Mouse (Mus musculus) midbrain, embryonic 15.5 days (tissue): Measurements from ENCODE around the gene Ier5. TPM values are rescaled to one million over a fixed set of nuclear protein-coding genes. Genes with fewer than 3 reads are reported as not detected.

Experiments used
- ATAC-seq: fragments of 200-750 bp; cut with Nextera tagmentation; replicated peaks from 2 replicates; pipeline ENCODE4 v1.8.0; 2017; ENCODE audit warnings: moderate TSS enrichment
- H3K27ac ChIP-seq: fragments of 300-500 bp; sonication (generic); 2 replicates; pipeline ENCODE4 v1.5.1; 2015; ENCODE audit warnings: mild to moderate bottlenecking, inconsistent platforms
- H3K27me3 ChIP-seq: fragments of 300-500 bp; sonication (generic); replicated peaks from 2 replicates; pipeline ENCODE4 v1.6.1; 2015; ENCODE audit warnings: inconsistent platforms
- H3K36me3 ChIP-seq: fragments of 300-500 bp; sonication (generic); replicated peaks from 2 replicates; pipeline ENCODE4 v1.6.1; 2015; ENCODE audit warnings: inconsistent platforms
- H3K4me1 ChIP-seq: fragments of 300-500 bp; sonication (generic); 2 replicates; pipeline ENCODE4 v1.6.1; 2015; ENCODE audit warnings: inconsistent platforms
- H3K4me2 ChIP-seq: fragments of 300-500 bp; sonication (generic); 2 replicates; pipeline ENCODE4 v1.6.1; 2015; ENCODE audit warnings: inconsistent platforms, mild to moderate bottlenecking, moderate library complexity
- H3K4me3 ChIP-seq: fragments of 300-500 bp; sonication (generic); 2 replicates; pipeline ENCODE4 v1.5.1; 2015; ENCODE audit warnings: mild to moderate bottlenecking, inconsistent platforms
- H3K9ac ChIP-seq: fragments of 300-500 bp; sonication (generic); 2 replicates; pipeline ENCODE4 v1.6.1; 2015; ENCODE audit warnings: mild to moderate bottlenecking, inconsistent platforms
- H3K9me3 ChIP-seq: fragments of 300-500 bp; sonication (generic); 2 replicates; pipeline ENCODE4 v1.6.1; 2016; ENCODE audit warnings: inconsistent platforms
- WGBS: fragments of 180-500 bp; shearing (Covaris S2); methylation state at CpG from one replicate; pipeline ENCODE4 v1.1.7; 2015; ENCODE audit warnings: mixed read lengths; 5-methylcytosine and 5-hydroxymethylcytosine counted together
- polyA plus RNA-seq: library from polyadenylated mRNA; unstranded; fragments of >200 nt; fragmentation: Nextera tagmentation; extraction: Ambion mirVana; gene quantifications from 2 replicates; pipeline ENCODE4 v1.2.1, GENCODE M21; 2015

Ier5 gene
- polyA plus RNA-seq, 1 experiment from 2014 or later = 7.2 TPM

DNA sequence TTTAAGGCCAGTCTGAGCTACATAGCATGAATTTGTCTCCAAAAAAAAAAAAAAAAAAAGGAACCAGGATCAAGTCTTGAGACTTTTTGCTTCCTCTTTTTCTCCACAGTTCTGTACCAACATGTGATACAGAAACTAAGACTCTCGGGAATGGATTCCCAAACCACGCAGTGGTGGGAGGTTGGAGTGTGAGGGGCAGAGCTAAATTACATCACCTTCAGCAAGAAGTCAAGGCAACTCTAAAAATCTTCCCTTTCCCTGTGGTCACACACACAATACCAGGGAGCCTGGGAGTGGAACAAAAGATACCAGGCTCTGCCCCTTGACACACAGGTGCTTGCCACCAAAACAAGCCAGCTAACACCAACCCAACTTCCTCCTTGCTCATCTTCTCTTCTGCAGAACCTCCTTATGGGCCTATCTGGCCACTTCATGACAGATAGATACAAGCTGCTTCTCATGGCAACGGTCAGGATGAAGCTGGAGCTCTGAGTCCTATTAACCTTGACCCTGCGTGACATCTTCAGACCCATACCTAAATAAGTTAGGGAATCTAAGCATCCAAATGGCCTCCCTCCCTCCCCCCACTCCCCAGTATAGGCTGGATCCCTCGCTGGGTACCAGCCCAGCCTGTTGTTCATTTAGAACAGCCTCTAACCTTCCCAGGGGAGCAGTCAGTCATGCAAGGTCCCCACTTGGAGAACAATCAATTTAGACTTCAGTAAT is 28.7 kb downstream of the Ier5 start:
- no peak for ATAC-seq
- H3K27me3 ChIP-seq = no peaks in the 10 kb centered on the region
- H3K27ac ChIP-seq = no peak overlapping the region
- WGBS = 54% methylated on average over 5 of the region's 5 CpGs
- H3K36me3 ChIP-seq = no peaks in the 10 kb centered on the region
- H3K9me3 ChIP-seq = no peaks in the 10 kb centered on the region
- no peak overlapping the region for H3K4me3 ChIP-seq
- H3K9ac ChIP-seq = no peak overlapping the region
- peaks cover 23% of the 10 kb centered on the region for H3K4me1 ChIP-seq
- H3K4me2 ChIP-seq = no peak overlapping the region

DNA sequence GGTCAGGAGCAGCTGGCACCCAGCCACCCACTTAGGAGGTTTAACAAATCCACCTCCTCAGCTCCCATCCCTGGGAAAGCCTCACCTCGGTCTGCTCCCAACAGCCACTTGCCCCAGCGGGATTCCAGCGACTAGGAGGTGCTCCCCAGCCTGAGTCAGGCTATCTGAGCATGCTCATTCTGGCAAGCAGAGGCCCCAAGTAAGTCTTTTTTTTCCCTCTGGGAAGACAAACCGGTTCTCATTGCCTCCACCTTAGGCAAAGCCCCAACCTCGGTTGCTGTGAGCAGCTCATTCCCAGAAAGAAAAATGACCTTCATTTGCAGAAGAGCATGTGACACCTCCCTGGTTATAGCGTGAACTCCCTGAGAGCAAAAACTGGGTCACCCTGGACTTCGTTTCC is 29.7 kb downstream of the Ier5 start:
- WGBS = 58% methylated on average over 7 of the region's 7 CpGs
- no peaks in the 10 kb centered on the region for H3K36me3 ChIP-seq
- no peaks in the 10 kb centered on the region for H3K9me3 ChIP-seq
- H3K4me2 ChIP-seq = no peak overlapping the region
- peaks cover 23% of the 10 kb centered on the region for H3K4me1 ChIP-seq
- no peak overlapping the region for H3K9ac ChIP-seq
- H3K27me3 ChIP-seq = no peaks in the 10 kb centered on the region
- no peak overlapping the region for H3K4me3 ChIP-seq
- H3K27ac ChIP-seq = no peak overlapping the region
- ATAC-seq = no peak

DNA sequence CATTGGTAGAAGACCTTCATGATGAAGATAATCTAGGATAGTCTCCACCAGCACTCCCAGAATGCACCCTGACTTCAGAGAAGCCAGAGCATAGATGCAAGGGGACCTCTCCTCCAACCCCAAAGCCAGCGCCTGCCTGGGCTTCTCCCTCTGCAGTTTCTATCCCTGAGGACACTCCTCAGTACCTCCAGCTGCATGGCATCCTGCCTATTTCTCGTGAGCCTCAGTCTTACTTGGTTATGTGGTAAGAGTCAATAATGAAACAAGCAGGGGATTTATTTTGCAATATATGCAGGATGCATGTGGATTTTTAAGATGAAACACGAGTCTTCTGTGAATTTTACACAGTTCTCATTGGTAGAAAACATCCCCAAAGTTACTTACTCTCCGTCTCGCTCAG is 33.2 kb downstream of the Ier5 start:
- H3K27me3 ChIP-seq = no peaks in the 10 kb centered on the region
- no peak overlapping the region for H3K4me2 ChIP-seq
- H3K36me3 ChIP-seq = no peaks in the 10 kb centered on the region
- no peaks in the 10 kb centered on the region for H3K9me3 ChIP-seq
- ATAC-seq = no peak
- H3K9ac ChIP-seq = no peak overlapping the region
- no peak overlapping the region for H3K4me3 ChIP-seq
- 85% methylated on average over 5 of the region's 5 CpGs for WGBS
- peaks cover 9% of the 10 kb centered on the region for H3K4me1 ChIP-seq
- H3K27ac ChIP-seq = no peak overlapping the region

DNA sequence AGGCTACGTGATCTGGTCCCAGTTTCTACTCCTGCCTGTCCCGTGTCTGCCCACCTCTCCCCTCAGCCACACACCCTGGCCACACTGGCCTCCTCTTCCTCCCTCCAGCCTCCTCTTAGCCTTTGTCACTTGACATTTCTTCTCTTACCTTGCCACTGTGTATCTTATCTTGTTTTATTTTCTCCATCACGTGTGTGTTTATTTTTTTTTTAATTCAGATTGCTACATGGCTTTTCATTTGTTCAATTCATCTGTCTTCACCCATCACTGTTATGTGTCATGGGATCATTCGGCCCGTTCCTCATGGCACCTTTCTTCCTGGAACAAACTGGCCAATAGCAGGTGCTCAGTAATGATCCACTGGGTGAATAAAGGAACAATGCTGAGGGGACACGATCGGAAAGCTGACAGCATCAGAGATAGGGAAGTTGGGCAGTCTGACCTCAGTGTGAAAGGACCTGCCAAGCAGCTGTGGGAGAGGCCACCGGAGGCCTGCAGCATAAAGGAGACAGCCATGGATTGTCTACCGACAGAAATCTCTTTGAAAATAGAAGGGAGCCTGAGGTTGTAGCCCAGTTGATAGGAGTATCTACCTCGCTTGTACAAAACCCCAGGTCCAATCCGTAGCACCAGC is 34.3 kb downstream of the Ier5 start:
- Histone ChIP-seq H3K9me3 (no peaks in the 10 kb centered on the region), H3K36me3 (no peaks in the 10 kb centered on the region), H3K27me3 (no peaks in the 10 kb centered on the region), H3K4me3 (no peak overlapping the region), H3K27ac (no peak overlapping the region), H3K9ac (no peak overlapping the region), H3K4me1 (0 out of 2 replicates have a peak, but pooled peaks cover 3% of the 10 kb centered on the region), H3K4me2 (no peak overlapping the region)
- WGBS = 73% methylated on average over 11 of the region's 11 CpGs
- no peak for ATAC-seq

DNA sequence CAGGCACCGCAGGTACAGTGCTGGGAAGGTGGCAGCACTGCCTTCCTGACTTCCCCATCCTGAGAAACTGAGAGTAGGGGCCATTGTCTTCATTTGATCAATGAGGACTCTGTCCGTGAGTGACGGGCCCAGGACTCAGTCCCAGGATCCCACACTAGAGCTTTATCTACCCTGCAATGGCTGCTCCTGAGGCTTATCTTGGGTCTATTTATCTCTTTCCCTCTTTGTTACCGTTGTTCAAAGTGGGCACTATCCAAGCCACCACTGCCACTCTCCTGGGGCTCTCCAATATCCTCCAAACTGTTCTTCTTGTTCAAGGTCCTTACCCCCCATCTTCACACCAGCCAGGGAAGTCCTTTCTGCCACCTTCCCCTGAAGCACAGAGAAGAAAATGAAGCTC is 34.8 kb downstream of the Ier5 start:
- no peaks in the 10 kb centered on the region for H3K36me3 ChIP-seq
- H3K27ac ChIP-seq = no peak overlapping the region
- no peaks in the 10 kb centered on the region for H3K27me3 ChIP-seq
- ATAC-seq = no peak
- no peak overlapping the region for H3K4me2 ChIP-seq
- H3K9me3 ChIP-seq = no peaks in the 10 kb centered on the region
- H3K4me1 ChIP-seq = 0 out of 2 replicates have a peak, but pooled peaks cover 4% of the 10 kb centered on the region
- 60% methylated on average over 4 of the region's 4 CpGs for WGBS
- H3K4me3 ChIP-seq = no peak overlapping the region
- no peak overlapping the region for H3K9ac ChIP-seq

DNA sequence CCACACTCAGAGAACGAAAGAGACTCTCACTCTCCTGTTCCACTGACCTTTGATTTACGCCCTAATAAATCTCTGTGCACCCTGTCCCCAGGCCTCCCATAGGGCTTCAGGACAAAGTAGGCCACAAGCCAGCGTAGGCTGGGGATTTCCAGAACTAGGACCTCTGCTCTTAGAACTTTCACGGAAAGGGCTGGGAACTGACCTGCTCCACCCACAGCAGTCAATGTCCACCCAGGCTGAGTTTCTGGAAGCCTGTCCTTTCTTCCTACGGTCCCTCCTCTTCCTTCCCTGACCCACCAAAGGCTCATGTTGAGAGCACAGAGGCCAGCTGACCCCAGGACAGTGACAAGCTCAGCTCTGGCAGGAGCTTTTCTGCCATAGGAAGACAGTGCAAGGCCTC is 35.3 kb downstream of the Ier5 start:
- no peaks in the 10 kb centered on the region for H3K9me3 ChIP-seq
- no peaks in the 10 kb centered on the region for H3K27me3 ChIP-seq
- 94% methylated on average over 5 of the region's 5 CpGs for WGBS
- H3K4me2 ChIP-seq = no peak overlapping the region
- H3K4me3 ChIP-seq = no peak overlapping the region
- no peak for ATAC-seq
- no peak overlapping the region for H3K9ac ChIP-seq
- H3K36me3 ChIP-seq = no peaks in the 10 kb centered on the region
- H3K4me1 ChIP-seq = 0 out of 2 replicates have a peak, but pooled peaks cover 6% of the 10 kb centered on the region
- H3K27ac ChIP-seq = no peak overlapping the region

DNA sequence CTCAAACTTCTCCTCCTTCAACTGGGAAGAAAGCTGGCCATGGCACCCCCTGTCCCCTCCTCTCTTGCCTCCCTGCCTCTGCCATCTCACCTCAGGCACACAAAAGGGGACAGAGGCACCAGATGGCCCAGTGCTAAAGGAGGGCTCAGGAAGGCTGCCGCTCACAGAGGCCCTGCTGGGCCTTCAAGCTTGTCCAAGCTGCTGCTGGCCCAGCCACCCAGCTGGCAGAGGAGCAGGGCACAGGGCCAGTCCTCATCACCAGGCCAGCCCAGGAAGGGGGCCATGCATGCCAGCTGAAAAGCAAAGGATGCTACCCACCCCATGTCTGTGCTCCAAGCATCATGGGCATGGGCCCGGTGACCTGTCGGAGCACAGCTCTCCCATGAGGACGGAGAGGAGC is 36.5 kb downstream of the Ier5 start:
- Histone ChIP-seq H3K4me1 (0 out of 2 replicates have a peak, but pooled peaks cover 6% of the 10 kb centered on the region), H3K4me2 (no peak overlapping the region), H3K9ac (no peak overlapping the region), H3K4me3 (no peak overlapping the region), H3K9me3 (no peaks in the 10 kb centered on the region), H3K36me3 (no peaks in the 10 kb centered on the region), H3K27me3 (no peaks in the 10 kb centered on the region), H3K27ac (no peak overlapping the region)
- 71% methylated on average over 4 of the region's 4 CpGs for WGBS
- ATAC-seq = peak; percentile 60

DNA sequence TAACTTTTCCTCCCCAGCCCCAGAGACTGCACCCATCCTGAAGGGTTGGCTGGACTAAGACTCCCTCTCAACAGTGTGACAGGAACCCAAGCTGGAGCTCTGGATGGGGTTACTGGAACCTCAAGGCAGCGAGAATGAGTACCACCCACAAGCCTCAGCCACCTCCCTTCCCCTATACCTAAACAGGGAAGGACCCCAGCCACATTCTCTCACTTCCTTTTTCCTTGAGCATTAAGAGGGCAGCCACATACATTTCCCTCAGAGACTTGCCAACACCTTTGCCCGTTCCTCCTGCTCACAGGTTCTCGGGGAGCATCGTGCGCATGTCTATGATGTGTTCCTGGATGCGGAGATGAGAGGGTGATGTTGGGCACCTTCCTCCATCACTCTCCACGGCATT is 37.4 kb downstream of the Ier5 start:
- no peaks in the 10 kb centered on the region for H3K27me3 ChIP-seq
- 90% methylated on average over 7 of the region's 7 CpGs for WGBS
- no peak for ATAC-seq
- H3K9ac ChIP-seq = no peak overlapping the region
- H3K36me3 ChIP-seq = no peaks in the 10 kb centered on the region
- no peaks in the 10 kb centered on the region for H3K9me3 ChIP-seq
- H3K4me1 ChIP-seq = 0 out of 2 replicates have a peak, but pooled peaks cover 6% of the 10 kb centered on the region
- H3K4me3 ChIP-seq = no peak overlapping the region
- H3K27ac ChIP-seq = no peak overlapping the region
- no peak overlapping the region for H3K4me2 ChIP-seq

DNA sequence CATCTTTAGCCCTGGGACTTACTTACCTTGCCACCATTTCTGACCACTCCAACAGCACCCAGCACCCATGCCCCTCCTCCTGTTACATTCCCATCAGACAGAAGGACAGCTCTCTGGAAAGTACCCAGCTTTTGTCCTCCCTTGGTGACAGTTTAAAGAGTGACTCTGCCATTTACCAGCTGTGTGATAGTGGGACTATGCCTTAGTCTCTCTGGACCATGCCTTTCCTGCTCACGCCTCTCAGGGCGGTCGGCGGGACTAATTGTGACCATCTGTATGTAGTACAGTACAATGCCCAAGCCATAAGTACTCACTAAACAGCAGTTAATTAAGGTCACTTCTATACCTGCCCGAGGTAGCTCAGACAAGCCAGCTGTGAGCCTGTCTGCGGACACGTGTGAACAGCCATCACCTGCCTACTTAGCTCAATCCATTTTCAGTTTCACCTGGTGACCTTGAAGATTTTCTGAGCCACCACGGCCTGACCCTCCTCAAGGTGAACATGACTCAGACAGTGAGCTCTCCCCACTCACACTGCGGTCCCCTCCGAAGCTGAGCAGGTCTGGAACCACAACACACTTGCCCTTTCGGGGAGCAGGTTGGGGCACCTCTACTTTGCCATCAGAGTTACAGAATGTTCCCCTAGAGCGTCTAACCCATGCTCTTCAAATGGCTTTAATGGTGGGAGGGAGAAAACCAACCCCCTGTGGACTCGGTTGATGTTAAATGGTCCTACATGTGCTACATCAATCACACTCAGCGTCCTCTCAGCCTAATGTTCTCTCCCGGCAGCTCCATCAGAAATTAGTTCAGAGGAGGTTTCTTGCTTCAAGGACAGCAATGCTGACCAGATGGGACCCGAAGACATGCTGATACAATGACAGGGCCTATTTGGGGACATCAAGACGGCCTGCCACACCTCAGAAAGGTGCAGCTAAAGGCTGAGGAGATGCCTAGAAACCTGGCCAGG is 38.3 kb downstream of the Ier5 start:
- 0 out of 2 replicates have a peak, but pooled peaks have one; percentile 12 for ATAC-seq

DNA sequence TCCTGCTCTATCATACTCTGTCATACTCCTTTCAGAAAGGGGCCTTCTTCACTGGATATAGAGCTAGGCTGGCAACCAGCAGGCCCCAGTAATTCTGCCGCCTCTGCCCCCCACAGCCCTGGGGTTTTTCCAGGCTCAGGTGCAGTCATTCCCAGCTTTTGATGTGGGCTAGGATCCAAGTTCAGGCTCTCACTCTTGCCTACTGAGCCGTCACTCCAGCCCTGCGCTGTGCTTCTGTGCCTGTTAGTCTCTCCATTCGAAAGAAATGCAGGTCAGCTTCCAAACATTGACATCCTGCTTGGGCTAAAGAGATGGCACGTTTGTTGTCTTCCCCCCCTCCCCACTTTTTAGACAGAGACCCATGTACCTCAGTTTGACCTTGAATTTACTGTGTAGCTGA is 39.2 kb downstream of the Ier5 start:
- Histone ChIP-seq H3K27me3 (no peaks in the 10 kb centered on the region), H3K27ac (no peak overlapping the region), H3K9ac (no peak overlapping the region), H3K4me3 (no peak overlapping the region), H3K9me3 (no peaks in the 10 kb centered on the region), H3K4me1 (0 out of 2 replicates have a peak, but pooled peaks cover 6% of the 10 kb centered on the region), H3K36me3 (no peaks in the 10 kb centered on the region), H3K4me2 (no peak overlapping the region)
- WGBS = 56% methylated on average over 5 of the region's 5 CpGs
- no peak for ATAC-seq

More for the DNA sequence above, 38.3 kb downstream of the Ier5 start:
- H3K27me3 ChIP-seq = no peaks in the 10 kb centered on the region
- no peak overlapping the region for H3K4me2 ChIP-seq
- H3K36me3 ChIP-seq = no peaks in the 10 kb centered on the region
- no peak overlapping the region for H3K9ac ChIP-seq
- H3K4me3 ChIP-seq = no peak overlapping the region
- 84% methylated on average over 17 of the region's 17 CpGs for WGBS
- H3K4me1 ChIP-seq = 0 out of 2 replicates have a peak, but pooled peaks cover 6% of the 10 kb centered on the region
- no peak overlapping the region for H3K27ac ChIP-seq
- no peaks in the 10 kb centered on the region for H3K9me3 ChIP-seq

DNA sequence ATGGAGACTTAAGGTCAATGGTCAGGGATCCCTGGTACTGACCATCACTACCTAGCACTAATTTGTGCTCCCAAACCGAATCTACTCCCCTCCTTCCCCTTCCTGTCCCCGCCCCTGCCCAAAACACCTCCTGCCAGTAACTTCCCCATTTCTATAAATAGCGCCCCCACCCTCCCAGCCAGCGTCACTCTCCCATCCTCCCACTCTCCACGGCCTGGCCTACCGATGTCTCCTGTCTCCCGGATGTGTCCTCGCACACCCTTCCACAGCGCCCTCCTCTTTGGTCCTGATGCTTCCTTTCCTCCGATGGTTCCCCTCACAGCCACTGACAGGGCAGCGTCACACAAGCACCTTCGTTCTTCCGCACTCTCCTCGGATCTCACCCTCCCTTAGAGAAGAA is 39.9 kb downstream of the Ier5 start:
- no peak overlapping the region for H3K9ac ChIP-seq
- no peaks in the 10 kb centered on the region for H3K9me3 ChIP-seq
- H3K27me3 ChIP-seq = no peaks in the 10 kb centered on the region
- WGBS = 41% methylated on average over 14 of the region's 14 CpGs
- no peak overlapping the region for H3K4me3 ChIP-seq
- H3K36me3 ChIP-seq = no peaks in the 10 kb centered on the region
- H3K27ac ChIP-seq = no peak overlapping the region
- H3K4me2 ChIP-seq = no peak overlapping the region
- 0 out of 2 replicates have a peak, but pooled peaks cover 6% of the 10 kb centered on the region for H3K4me1 ChIP-seq
- no peak for ATAC-seq
